Mouse (Mus musculus) spleen, postnatal 4 days (tissue): ENCODE data around the gene Pgr.

Source experiments
- DNase-seq, 2 experiments: peaks; one replicate each; pipeline ENCODE4 v3.0.0; 2022; ENCODE audit warnings: low spot score in 2 of 2

Gene Pgr

GRCm38 (mm10) chr9:8899616-8900202 lies at the start of gene Pgr:
TSS of gene Pgr (plus strand) at chr9:8899833.
- no peak for DNase-seq

- no peak for DNase-seq
These were observed 42.2 kb upstream of the Pgr start for GRCm38 (mm10) chr9:8857455-8857854.

- no peak for DNase-seq
These were observed 31.1 kb upstream of the Pgr start for GRCm38 (mm10) chr9:8868511-8868910.

- no peak for DNase-seq
These were observed 4.4 kb upstream of the Pgr start for GRCm38 (mm10) chr9:8895205-8895604.

- DNase-seq = peak in 1 of 2 experiments; percentile 58
These were observed 775 bp downstream of the Pgr start for GRCm38 (mm10) chr9:8900203-8901012.

- DNase-seq = no peak
These were observed 1.5 kb downstream of the Pgr start for GRCm38 (mm10) chr9:8901013-8901646.

GRCm38 (mm10) chr9:8901647-8902131 lies 2.1 kb downstream of the Pgr start:
- peak in 1 of 2 experiments; percentile 60 for DNase-seq

GRCm38 (mm10) chr9:8902277-8902676 lies 2.6 kb downstream of the Pgr start:
- no peak for DNase-seq

GRCm38 (mm10) chr9:8927561-8927960 lies 27.9 kb downstream of the Pgr start:
- no peak for DNase-seq

- DNase-seq = no peak
These were observed 38.1 kb downstream of the Pgr start for GRCm38 (mm10) chr9:8937753-8938152.

GRCm38 (mm10) chr9:8953306-8953705 lies 53.7 kb downstream of the Pgr start:
- no peak for DNase-seq

- DNase-seq = no peak
These were observed 65.0 kb downstream of the Pgr start for GRCm38 (mm10) chr9:8964512-8965133.

GRCm38 (mm10) chr9:8970240-8970639 lies 70.6 kb downstream of the Pgr start:
- DNase-seq = no peak

- DNase-seq = no peak
These were observed 71.9 kb downstream of the Pgr start, which contains the start of gene Gm16485 for GRCm38 (mm10) chr9:8971491-8971890. TSS of gene Gm16485 (plus strand) at chr9:8971791.

GRCm38 (mm10) chr9:8977775-8978174 lies 78.1 kb downstream of the Pgr start:
- DNase-seq = no peak

- no peak for DNase-seq
These were observed 82.7 kb downstream of the Pgr start for GRCm38 (mm10) chr9:8982315-8982714.

- no peak for DNase-seq
These were observed 96.9 kb downstream of the Pgr start for GRCm38 (mm10) chr9:8996494-8996893.

GRCm38 (mm10) chr9:9001170-9001569 lies 101.5 kb downstream of the Pgr start:
- DNase-seq = no peak

- DNase-seq = no peak
These were observed 115.5 kb downstream of the Pgr start for GRCm38 (mm10) chr9:9015108-9015507.
